Mouse (Mus musculus): ENCODE measurements around the gene Prl7b1.

Prl7b1 gene

DNA sequence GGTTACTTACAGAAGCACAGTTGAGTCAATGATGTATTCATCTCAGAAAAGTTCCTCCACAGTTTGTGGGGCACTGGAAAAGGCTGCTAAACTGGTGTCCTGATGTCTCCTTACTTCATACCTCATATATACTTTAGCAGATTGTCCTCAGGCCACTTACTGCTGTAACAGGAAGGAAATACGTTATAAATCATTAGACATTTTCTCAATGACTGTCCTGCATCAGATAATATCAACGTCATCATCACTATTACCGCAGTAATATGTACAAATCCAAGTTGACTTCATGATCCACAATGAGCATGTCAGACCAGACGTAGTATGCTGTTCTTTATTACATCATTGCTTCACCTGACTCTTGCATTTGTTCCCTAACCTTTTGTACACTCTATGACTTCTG, at the start of gene Prl7b1:
Prl7b1 (minus strand) TSS at position 101 of the 400 bp plus-strand sequence.
- DNase-seq (ENCODE audit: low spot score in 2 of 2) = no peak

DNA sequence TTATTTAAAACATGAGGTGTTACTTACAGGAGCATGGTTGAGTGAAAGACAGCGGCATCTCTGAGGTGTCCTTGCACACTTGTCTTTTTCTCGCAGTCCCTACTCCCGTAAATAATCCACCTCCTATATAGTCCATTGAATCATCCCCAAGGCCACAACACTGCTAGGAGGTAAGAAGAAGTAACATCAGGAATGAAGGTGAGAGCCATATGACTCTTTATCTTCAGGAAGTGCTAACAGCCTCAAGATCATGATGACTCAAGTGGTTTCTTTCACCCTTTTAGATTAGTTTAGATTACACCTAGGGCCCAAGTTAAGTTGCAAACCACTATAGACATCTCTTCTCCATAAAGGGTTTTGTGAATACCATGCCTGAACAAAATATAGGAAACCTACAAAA, 32.0 kb upstream of the Prl7b1 start, which contains the start of gene Prl7a1:
Prl7a1 (minus strand) TSS at position 101 of the 400 bp plus-strand sequence.
- DNase-seq (ENCODE audit: low spot score in 2 of 2) = no peak

DNA sequence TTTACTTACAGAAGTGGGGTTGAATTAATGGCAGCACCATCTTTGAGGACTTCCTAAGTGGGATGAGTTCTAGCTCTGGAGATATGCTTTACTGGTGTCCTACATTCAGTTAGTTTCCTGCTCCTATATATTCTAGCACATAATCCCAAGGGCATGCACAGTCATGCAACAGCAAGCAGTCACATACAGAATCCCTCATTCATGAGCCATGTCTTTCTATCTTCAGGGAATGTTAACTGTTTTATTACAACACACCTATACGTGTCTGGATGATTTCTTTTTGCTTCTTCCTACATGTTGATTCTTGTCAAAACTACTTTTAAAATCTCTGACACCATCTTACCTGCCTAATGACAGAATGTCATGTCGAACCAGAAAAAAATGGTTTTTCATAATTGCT, 28.3 kb downstream of the Prl7b1 start, which contains the start of gene Prl8a1:
Prl8a1 (minus strand) TSS at position 101 of the 400 bp plus-strand sequence.
- no peak for DNase-seq (ENCODE audit: low spot score in 2 of 2)

DNA sequence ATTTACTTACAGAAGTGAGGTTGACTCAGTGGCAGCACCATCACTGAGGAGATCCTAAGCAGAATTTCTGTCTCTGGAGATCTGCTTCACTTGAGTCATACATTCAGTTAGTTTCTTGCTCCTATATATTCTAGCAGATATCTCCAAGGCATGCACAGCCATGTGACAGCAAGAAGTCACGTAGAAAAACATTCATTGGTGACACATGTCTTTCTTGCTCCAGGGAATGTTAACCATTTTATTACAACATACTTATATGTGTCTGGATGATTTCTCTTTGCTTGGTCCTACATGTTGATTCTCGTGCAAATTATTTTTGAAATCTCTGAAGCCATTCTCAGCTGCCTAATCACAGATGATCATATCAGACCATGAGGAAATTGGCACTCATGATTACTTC, 45.9 kb downstream of the Prl7b1 start, which contains the start of gene Prl8a9:
Prl8a9 (minus strand) TSS at position 101 of the 400 bp plus-strand sequence.
- no peak for DNase-seq (ENCODE audit: low spot score in 2 of 2)

DNA sequence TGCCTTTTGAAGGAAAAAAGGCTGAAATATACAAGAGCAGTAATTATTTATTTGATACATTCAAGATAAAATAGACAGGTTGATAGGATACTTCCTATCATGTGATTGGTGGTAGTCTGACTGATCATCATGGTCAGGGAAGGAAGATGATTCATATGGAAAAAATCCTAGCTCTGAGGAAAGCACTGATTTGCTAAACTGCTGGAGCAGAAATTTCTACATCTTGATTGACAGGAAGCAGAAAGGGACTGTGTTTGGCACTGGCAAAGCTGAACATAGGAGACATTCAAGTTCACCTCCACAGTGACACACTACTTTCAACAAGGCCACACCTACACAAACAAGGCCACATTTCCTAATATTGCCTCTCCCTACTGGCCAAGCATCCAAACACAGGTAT, 57.0 kb downstream of the Prl7b1 start:
- DNase-seq (ENCODE audit: low spot score in 2 of 2) = no peak
